Mouse (Mus musculus) heart, embryonic 10.5 days (tissue): ENCODE measurements around the gene Foxp2. TPM values are rescaled to one million over a fixed set of nuclear protein-coding genes. Genes with fewer than 3 reads are reported as not detected.

Experiments
- DNase-seq: peaks from one replicate; pipeline ENCODE4 v3.0.0-alpha.2; 2017; ENCODE audit warnings: low spot score
- H3K27ac ChIP-seq: fragments of 300-500 bp; sonication (generic); 2 replicates; pipeline ENCODE4 v1.5.1; 2016; ENCODE audit warnings: mild to moderate bottlenecking
- H3K27me3 ChIP-seq: fragments of 300-500 bp; sonication (generic); 2 replicates; pipeline ENCODE4 v1.6.1; 2016; ENCODE audit warnings: mild to moderate bottlenecking; ENCODE audit not compliant: poor library complexity, insufficient read depth, severe bottlenecking
- H3K36me3 ChIP-seq: fragments of 300-500 bp; sonication (generic); 2 replicates; pipeline ENCODE4 v1.6.1; 2016; ENCODE audit warnings: mild to moderate bottlenecking, moderate library complexity
- H3K4me1 ChIP-seq: fragments of 300-500 bp; sonication (generic); 2 replicates; pipeline ENCODE4 v1.6.1; 2016; ENCODE audit warnings: mild to moderate bottlenecking
- H3K4me3 ChIP-seq: fragments of 300-500 bp; sonication (generic); 2 replicates; pipeline ENCODE4 v1.5.1; 2016; ENCODE audit warnings: mild to moderate bottlenecking, moderate library complexity
- H3K9me3 ChIP-seq: fragments of 300-500 bp; sonication (generic); 2 replicates; pipeline ENCODE4 v1.6.1; 2016; ENCODE audit warnings: mild to moderate bottlenecking, moderate library complexity
- WGBS: fragments of 180-500 bp; shearing (Covaris S2); methylation state at CpG from one replicate; pipeline ENCODE4 v1.1.7; 2016; 5-methylcytosine and 5-hydroxymethylcytosine counted together
- polyA plus RNA-seq: library from polyadenylated mRNA; unstranded; fragments of >200 nt; fragmentation: Nextera tagmentation; extraction: Ambion mirVana; gene quantifications from 2 replicates; pipeline ENCODE4 v1.2.1, GENCODE M21; 2016

The Foxp2 gene
- 7.3 and 16.7 TPM in 2 replicates for polyA plus RNA-seq

GRCm38 (mm10) chr6:14901183-14901970 is at the start of gene Foxp2:
Foxp2 (plus strand) TSS chr6:14901349.
- no peaks in the 10 kb centered on the region for H3K9me3 ChIP-seq
- H3K27me3 ChIP-seq: peaks cover 7% of the 10 kb centered on the region
- peak; percentile 81 for DNase-seq
- WGBS: under 1% methylated on average over 80 of the region's 80 CpGs
- H3K4me1 ChIP-seq: peaks cover 17% of the 10 kb centered on the region
- peak within 1 kb of the TSS; percentile 83 for H3K27ac ChIP-seq
- peak within 1 kb of the TSS; percentile 67 for H3K4me3 ChIP-seq
- no peaks in the 10 kb centered on the region for H3K36me3 ChIP-seq

- no peaks in the 10 kb centered on the region for H3K9me3 ChIP-seq
- H3K4me1 ChIP-seq: no peaks in the 10 kb centered on the region
- no peak overlapping the region for H3K27ac ChIP-seq
- DNase-seq: no peak
- H3K4me3 ChIP-seq: no peak overlapping the region
- no peaks in the 10 kb centered on the region for H3K27me3 ChIP-seq
- no peaks in the 10 kb centered on the region for H3K36me3 ChIP-seq
Observed at GRCm38 (mm10) chr6:14885199-14885598, 15.9 kb upstream of the Foxp2 start.

GRCm38 (mm10) chr6:14897028-14897427 is 4.1 kb upstream of the Foxp2 start:
- WGBS: 10% methylated on average over 2 of the region's 2 CpGs
- Histone ChIP-seq H3K27me3 (peaks cover 7% of the 10 kb centered on the region; the same call in 1 of the 2 replicates), H3K36me3 (no peaks in the 10 kb centered on the region), H3K27ac (no peak overlapping the region), H3K4me1 (peaks cover 17% of the 10 kb centered on the region), H3K4me3 (no peak overlapping the region), H3K9me3 (no peaks in the 10 kb centered on the region)
- no peak for DNase-seq

- WGBS: 2% methylated on average over 31 of the region's 31 CpGs
- peak; percentile 74 for DNase-seq
- H3K27ac ChIP-seq: peak overlapping the region; percentile 83
Observed at GRCm38 (mm10) chr6:14898096-14898855, 2.9 kb upstream of the Foxp2 start.

GRCm38 (mm10) chr6:14899021-14899610 is 2.0 kb upstream of the Foxp2 start:
- peaks cover 17% of the 10 kb centered on the region for H3K4me1 ChIP-seq
- 3% methylated on average over 19 of the region's 19 CpGs for WGBS
- peaks cover 7% of the 10 kb centered on the region for H3K27me3 ChIP-seq
- peak overlapping the region; percentile 67 for H3K4me3 ChIP-seq
- H3K27ac ChIP-seq: peak overlapping the region; percentile 83
- no peaks in the 10 kb centered on the region for H3K9me3 ChIP-seq
- no peaks in the 10 kb centered on the region for H3K36me3 ChIP-seq
- no peak for DNase-seq

More at GRCm38 (mm10) chr6:14898096-14898855, 2.9 kb upstream of the Foxp2 start:
- H3K4me3 ChIP-seq: peak overlapping the region; percentile 67
- H3K27me3 ChIP-seq: peaks cover 7% of the 10 kb centered on the region
- no peaks in the 10 kb centered on the region for H3K36me3 ChIP-seq
- H3K9me3 ChIP-seq: no peaks in the 10 kb centered on the region
- H3K4me1 ChIP-seq: peaks cover 17% of the 10 kb centered on the region

DNA sequence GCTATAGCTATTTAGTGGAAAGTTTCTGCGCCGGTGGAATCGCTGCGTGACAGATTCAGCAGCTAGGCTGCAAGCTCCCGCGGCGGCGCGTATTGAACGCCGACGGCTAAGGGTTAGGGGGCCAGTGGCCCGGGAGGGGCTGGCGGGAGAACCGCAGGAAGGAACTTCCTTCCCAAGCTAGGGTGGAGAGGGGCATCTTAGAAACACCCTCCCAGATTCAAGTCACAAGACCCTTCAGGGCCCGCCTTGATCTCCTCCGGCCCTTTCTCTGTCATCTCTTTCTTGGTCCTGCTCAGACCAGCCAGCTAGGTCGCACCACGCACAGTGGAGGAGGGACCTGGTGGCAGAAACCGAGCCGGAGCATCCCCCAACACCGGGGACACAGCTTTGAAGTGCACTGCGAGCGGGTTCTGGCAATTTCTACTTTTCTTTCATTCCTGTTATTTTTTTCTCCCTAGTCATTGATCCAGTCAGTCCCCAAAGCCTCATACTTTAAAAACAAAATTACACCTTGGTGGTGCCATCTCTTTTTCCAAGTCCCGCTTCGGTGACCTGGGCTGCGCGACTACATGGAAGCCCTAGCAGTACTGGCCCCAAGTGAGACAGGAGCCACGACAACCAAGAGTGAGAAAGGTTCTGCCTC is 1.1 kb upstream of the Foxp2 start:
- Histone ChIP-seq H3K4me1 (peaks cover 17% of the 10 kb centered on the region), H3K36me3 (no peaks in the 10 kb centered on the region), H3K4me3 (peak overlapping the region; percentile 67), H3K27ac (peak overlapping the region; percentile 83), H3K27me3 (peaks cover 7% of the 10 kb centered on the region), H3K9me3 (no peaks in the 10 kb centered on the region)
- WGBS: under 1% methylated on average over 29 of the region's 29 CpGs
- no peak for DNase-seq

DNA sequence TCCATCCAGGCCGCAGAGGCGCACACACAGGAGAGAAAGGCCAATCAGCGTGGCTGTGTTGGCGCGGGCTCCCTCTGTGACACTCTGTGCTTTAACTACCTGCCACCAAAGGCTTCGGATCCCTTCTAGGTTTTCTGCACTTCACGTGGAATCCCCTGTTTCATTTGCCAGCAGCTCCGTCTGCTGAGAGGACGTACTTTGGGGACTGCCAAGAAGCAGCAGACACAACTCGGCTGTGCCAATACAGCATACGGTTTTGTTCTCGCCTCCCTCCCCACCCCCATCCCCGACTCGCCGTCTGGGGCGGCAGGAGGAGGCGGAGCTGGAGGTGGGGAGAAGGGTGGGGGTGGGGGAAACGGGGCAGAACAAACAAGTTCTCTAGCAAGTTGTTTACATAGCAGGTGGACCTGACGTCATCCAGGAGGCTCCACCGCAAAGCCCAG is 549 bp upstream of the Foxp2 start:
- no peaks in the 10 kb centered on the region for H3K9me3 ChIP-seq
- H3K27me3 ChIP-seq: peaks cover 7% of the 10 kb centered on the region
- peak; percentile 79 for DNase-seq
- H3K4me1 ChIP-seq: peaks cover 17% of the 10 kb centered on the region
- WGBS: under 1% methylated on average over 20 of the region's 20 CpGs
- no peaks in the 10 kb centered on the region for H3K36me3 ChIP-seq
- peak overlapping the region; percentile 67 for H3K4me3 ChIP-seq
- H3K27ac ChIP-seq: peak overlapping the region; percentile 83

DNA sequence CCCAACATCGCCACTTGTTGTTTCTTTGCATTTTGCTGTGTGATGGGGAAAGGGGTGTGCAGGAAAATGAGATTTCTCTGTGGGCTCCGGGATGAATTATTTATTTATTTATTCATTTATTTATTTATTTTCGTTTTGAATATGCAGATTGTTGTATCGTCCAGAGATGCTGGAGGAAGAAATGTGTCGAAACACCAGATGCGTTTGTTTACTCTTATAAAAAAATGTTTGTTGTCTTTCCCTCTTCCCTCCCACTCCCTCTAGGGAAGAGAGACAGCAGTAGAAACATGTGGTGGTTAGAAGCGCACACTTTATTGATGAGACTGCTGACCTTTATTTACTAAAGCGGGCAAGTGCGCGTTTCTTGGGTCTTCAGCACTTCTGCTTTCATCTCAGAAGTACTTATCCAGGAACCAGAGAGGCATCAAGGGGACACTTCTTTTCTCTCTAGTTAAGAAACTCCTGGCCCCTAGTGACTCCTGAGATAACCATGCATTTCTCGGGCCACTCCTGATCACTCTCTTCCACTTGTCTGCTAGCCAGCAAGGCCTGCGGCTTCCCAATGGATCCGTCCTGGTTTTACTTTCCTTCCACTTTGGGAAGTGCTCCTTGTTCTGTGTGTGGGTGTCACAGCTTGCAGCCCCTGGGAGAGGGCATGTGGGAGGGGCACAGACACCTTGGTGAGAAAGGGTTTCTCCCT is 972 bp downstream of the Foxp2 start:
- Histone ChIP-seq H3K27me3 (peaks cover 7% of the 10 kb centered on the region), H3K9me3 (no peaks in the 10 kb centered on the region), H3K4me1 (peaks cover 17% of the 10 kb centered on the region), H3K36me3 (no peaks in the 10 kb centered on the region), H3K4me3 (peak overlapping the region; percentile 67), H3K27ac (peak overlapping the region; percentile 83)
- DNase-seq: no peak
- WGBS: 4% methylated on average over 13 of the region's 13 CpGs

DNA sequence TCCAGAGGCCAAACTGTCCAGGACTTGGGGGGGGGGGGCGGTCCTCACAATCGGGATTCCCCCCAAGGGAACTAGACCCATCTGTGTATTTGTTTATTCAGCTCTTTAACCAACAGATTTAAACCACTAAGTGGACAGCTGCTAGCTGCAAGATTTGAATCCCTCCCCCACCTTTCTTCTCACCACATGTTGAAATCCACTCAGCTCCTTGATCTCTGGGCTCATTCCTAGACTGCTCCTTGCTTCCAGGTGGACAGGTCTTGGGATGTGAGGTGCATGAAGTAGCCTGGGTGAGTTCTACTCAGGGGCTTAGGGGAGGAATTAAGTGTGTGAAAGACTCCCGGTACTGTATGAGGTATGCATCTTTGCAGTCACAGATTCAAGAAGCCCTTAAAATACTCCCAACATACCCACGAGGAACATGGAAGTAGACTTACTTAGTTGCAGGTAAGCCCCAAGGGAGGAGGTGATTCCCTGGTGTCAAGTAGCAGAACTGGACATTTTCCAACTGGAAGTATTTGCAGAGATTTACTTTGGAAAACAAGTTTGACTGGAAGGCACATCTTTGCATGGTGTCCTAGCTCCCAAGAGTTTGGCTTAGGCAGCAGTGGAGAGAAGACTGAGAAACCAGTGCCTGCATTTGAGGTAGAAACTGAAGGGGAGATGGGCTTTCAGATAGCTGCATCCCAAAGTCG is 2.3 kb downstream of the Foxp2 start:
- DNase-seq: no peak
- Histone ChIP-seq H3K4me1 (peaks cover 14% of the 10 kb centered on the region), H3K36me3 (no peaks in the 10 kb centered on the region), H3K4me3 (peak overlapping the region; percentile 28), H3K27me3 (peaks cover 6% of the 10 kb centered on the region), H3K27ac (no peak overlapping the region), H3K9me3 (no peaks in the 10 kb centered on the region)
- 36% methylated on average over 5 of the region's 5 CpGs for WGBS

GRCm38 (mm10) chr6:14915066-14915465 is 13.9 kb downstream of the Foxp2 start:
- H3K4me3 ChIP-seq: no peak overlapping the region
- no peak for DNase-seq
- H3K9me3 ChIP-seq: no peaks in the 10 kb centered on the region
- no peaks in the 10 kb centered on the region for H3K36me3 ChIP-seq
- no peaks in the 10 kb centered on the region for H3K4me1 ChIP-seq
- 94% methylated on average over 2 of the region's 2 CpGs for WGBS
- no peaks in the 10 kb centered on the region for H3K27me3 ChIP-seq
- H3K27ac ChIP-seq: no peak overlapping the region

- Histone ChIP-seq H3K27ac (no peak overlapping the region), H3K9me3 (no peaks in the 10 kb centered on the region), H3K36me3 (no peaks in the 10 kb centered on the region), H3K4me1 (no peaks in the 10 kb centered on the region), H3K4me3 (no peak overlapping the region), H3K27me3 (no peaks in the 10 kb centered on the region)
- DNase-seq: no peak
Observed at GRCm38 (mm10) chr6:14922704-14923103, 21.6 kb downstream of the Foxp2 start.
